Mouse (Mus musculus) neutrophil, adult 5-6 weeks (primary cell): Measurements from ENCODE around the gene Plxdc2. TPM values are rescaled to one million over a fixed set of nuclear protein-coding genes. Genes with fewer than 3 reads are reported as not detected.
"Not testable (repeated sequence)": the region's sequence is repeated elsewhere in the genome, so short reads cannot be mapped to it uniquely, and the experiment has no call there.

ENCODE experiments used
- ATAC-seq: fragments of 151-379, 151-347 bp; 2 replicates; pipeline ENCODE4 v1.8.0; 2017; ENCODE audit warnings: mild to moderate bottlenecking, moderate TSS enrichment; ENCODE audit not compliant: insufficient number of reproducible peaks, poor library complexity, low FRiP score, severe bottlenecking; ENCODE audit errors: extremely low read depth
- total RNA-seq: library from RNA; stranded (forward); fragments of 200-1000 nt; gene quantifications from 2 replicates; pipeline ENCODE4 v1.2.3, GENCODE M21; 2017

The Plxdc2 gene
- total RNA-seq, 1 experiment from 2014 or later, result 0.81 TPM

DNA sequence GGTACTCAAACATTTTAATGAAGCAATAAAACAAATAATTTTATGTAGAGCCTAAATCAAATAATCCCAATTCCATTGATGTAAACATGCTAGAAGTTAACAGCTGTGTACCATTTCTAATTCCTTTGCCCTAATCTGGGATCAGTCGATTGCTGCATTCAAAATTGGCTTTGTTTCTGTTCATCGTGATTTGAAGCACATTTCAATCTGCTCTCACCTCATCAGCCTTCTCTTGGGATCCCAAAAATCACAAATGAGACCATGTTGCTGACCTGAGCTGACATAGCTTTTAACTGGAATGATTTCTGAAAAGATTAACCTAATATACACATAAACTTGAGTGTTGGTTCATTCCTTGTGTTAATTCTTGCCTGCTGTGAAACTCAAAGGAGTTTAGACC is 340.3 kb downstream of the Plxdc2 start:
- ATAC-seq, result no peak

DNA sequence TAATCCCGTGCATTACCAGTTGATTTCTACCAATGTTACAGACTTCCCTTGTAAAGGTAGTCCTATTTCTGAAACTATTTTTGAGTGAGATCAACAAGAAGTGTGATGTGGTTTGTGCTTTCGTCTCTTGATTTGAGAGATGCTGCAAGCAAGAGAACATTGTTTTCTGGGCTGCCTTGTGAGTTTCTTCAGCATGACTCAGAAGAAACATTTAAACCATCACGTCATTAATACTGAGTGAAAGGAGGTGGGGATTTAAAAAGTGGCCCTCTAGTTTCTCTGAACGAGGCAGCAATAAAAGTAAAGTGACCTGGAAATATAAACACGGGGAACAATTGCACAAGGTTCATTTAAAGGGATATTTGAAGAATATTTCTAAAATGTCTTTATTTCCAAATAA is 341.1 kb downstream of the Plxdc2 start:
- ATAC-seq, result no peak

DNA sequence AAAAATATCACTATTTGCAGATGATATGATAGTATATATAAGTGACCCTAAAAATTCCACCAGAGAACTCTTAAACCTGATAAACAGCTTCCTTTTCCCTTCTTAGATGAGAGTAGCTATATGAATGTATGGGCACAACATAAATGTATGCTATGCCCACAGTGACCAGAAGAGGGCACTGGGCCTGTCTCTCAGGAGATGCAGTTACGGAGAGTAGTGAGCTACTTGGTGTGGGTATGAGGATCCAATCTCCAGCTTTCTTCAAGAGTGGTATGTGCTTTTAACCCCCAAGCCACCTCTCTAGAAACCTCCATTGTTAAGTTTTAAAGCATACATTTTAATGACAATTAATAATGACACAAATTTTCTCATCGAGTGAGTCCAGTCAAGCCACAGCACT is 350.1 kb downstream of the Plxdc2 start:
- no peak for ATAC-seq

DNA sequence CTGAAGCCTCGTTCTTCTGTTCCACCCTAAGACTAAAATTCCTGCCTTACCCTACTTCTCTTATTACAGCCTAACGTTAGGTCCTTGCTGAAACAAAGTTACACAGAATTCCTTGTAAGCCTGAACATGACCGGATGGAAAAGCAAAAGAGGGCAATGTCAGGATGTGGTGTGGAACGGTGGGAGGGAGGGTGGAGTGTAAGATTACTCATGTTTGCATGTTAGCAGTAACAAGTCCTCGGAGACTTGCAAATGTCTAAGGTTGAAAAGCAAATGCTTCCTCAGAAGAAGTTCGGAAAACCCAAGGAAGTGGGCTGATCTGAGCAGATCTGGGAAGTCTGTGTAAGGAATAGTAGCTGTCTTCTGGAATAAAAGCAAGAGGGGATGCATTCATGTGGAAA is 353.8 kb downstream of the Plxdc2 start:
- no peak for ATAC-seq

DNA sequence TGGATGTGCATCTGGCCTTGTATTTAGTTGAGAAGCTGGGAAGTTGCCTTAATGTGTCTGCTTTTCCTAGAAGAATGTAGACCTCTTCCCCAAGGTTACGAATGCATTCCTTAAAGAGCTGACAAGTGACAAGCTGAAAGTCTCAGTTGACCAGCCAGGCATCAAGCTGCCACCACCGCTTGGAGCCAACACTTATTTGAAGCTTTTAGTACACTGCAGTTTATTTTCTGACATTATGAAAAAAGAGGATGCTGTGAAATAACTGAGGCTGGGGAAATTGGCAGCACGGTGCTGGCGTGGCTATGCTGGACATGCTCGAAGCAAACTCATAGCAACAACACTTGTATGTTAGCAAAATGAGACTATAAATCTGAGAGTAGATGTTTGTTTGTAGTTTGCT is 374.9 kb downstream of the Plxdc2 start:
- no peak for ATAC-seq

DNA sequence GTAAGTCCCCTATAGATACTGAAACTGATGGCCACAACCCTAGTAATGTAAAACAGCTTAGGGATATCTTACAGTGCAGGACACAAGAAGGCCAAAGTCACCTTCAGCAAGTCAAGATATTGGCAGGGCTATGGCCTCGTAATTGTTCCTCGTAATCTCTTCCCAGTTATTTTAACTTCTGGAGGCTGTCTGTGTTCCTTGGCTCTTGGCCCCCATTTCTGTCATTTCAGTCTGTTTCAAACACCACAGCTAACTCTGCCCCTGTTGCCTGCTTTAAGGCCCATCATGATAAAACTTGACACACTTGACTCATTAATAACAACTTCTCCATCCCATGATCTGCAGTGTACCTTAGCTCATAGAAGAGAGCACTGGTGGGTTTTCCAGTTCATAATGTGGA is 378.3 kb downstream of the Plxdc2 start:
- ATAC-seq, result no peak

DNA sequence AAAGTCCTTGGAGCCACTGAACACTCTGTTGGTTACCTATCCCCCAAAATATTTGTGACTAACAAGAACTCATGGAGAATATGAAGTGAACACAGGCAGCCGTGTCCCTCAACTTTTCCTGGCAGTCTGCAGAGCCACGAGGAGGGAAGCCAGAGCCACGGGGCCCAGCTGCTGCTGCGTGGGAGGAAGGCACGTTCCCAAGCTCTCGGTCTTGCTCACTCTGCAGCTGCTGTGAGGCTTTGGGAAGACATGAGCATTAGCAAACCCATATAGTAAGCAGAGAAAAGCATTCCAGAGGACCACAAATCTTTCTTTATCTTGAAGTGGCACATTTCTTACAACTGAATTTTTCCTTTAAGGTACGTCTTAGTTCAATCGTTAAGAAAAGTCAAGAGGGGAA is 382.1 kb downstream of the Plxdc2 start:
- ATAC-seq, result no peak

DNA sequence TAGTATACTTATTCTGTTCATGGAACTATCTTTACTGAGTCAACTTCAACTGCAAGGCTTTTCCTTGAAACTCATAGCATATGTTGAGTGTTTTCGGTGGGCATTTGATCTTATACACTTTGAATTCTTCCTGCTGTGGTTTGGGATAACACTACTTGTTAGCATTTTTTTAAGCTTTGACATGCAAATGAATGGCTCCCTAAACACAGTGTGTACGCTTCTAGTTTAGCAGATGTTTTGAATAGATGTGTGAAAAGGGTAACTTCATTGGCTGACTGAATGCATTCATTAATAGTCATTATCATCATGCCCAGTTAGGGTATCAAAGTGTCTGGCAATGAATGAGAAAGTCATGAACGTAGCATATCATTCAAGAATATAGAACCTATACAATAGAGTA is 385.7 kb downstream of the Plxdc2 start:
- ATAC-seq, result no peak

DNA sequence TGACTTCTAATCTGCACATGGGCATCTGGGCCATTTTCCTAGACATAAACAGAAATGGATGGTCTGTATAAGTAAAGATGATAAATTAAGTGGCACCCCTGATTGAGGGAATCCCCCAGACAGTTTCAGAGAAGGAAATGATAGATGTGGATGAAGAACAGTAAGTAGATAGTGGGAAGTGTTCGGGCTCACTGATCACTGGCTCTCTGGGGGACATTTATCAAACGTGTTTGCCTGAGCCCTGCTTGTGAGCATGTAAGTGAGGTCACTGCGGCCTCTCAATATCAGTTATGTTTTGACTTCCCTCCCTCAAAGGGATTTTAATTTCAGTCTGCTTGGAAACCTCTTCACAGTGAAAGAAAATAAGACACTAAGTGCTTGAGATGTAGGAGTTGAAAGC is 387.5 kb downstream of the Plxdc2 start:
- no peak for ATAC-seq

DNA sequence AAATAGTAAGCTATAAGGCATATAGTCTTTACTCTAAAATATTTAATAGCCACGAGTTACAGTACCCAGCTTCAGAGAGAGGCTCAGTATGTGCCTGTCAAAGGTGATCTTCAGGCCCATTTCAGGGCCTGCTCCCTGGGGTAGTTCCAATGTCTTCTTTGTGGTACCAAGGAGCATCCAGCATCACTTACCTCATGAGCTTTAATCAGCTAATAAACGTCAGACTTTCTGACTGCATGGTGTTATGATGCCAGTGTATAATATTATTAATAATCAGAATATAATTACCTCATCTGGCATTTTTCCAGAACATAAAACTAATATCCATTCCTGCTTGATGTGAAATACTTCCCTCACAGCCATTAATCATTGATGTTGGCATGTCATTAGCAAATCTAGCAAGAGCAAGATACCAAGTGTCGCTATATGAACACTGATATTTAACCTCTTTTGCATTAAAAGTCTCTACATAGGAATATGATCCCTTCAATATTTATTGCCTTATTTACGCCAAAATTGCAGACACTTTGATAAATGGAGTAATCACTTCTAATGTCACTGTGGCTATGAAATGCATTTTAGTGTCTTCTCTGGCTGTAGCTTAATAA is 393.3 kb downstream of the Plxdc2 start:
- no peak for ATAC-seq

DNA sequence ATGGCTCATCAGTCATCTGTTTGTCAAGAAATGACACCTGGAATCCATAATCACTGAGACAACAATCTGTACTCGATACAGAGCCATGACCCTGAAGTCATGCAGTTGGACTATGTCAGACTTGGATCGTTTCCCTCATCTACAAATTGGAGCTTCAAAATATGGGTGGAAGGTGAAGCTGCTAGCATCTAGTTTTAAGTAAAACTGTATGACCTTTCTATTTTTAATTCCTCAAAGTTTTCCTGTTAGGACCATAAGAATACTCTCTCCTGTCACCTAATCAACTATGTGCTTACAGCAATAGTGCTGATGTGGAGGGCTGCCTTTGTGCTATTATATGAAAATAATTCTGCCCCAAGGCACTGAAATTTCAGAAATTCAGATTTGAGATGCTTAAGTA is 401.1 kb downstream of the Plxdc2 start:
- ATAC-seq, result no peak

DNA sequence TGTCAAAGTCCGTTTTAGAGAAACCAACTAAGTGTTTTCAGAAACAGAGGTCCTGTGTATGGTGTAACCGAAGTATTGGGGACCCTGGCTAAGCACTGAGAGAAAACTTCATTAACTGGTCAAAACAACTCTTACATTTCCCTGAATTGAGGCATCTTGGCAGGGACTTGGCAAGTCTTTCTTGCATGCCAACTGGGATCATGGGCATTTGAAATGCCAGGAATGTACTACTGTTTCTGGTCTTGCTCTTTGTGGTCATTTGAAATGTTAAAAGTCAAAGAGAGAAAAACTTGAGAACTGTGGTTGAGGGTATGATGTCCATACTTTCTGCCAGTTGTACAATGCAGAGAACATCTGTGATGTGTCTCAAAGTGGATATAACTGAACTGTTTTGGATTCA is 403.7 kb downstream of the Plxdc2 start:
- no peak for ATAC-seq

DNA sequence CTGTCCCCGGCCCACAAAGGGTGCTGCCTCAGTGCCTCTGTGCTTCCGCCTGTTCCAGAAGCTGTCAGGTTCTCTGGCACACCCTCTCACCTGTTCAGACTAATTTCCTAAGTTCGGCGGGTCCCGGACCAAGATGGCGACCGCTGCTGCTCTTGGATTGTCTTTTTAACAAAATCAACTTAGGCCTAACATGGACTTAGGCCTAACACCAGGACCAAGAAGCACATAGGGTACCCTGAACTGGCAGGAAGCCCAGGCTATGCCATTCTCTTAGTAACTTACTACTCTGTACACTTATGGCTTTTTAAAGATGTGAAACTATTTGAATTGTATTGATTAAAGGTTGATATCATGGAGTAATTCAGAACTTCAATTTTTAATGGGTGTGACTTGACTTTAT is 413.0 kb downstream of the Plxdc2 start:
- ATAC-seq, result not testable (repeated sequence)

DNA sequence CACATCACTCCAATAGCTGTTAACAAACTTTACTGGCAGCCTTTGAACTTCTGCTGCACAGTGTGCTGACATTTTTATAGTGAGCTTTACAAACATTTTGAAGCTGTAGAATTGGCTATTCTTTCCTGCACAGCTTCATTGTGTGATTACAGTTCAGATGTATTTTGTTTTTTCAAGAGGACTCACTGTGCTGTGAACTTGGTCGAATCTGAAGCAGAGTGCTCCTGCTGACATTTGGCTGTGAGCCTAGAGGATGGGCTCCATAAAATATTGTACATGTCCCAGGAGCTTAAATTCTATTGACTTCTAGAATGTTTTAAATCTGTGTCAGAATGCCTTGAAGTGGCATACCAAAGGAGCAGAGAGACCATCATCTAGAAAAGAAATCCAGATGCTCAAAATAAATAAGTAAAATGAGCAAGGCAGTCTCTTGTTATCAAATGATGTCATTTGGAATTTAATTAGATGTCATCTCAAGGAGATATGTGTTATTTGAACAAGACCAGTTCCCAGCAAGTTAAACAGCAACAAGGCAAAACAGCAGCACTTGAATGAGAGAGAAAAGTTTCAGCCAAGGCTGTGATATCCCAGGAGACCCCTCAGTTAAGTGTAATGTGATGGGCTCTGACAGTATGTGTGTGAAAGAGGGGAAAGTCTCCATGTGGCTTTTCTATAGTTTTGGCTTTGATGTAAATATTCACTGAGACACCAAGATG is 417.5 kb downstream of the Plxdc2 start:
- no peak for ATAC-seq

DNA sequence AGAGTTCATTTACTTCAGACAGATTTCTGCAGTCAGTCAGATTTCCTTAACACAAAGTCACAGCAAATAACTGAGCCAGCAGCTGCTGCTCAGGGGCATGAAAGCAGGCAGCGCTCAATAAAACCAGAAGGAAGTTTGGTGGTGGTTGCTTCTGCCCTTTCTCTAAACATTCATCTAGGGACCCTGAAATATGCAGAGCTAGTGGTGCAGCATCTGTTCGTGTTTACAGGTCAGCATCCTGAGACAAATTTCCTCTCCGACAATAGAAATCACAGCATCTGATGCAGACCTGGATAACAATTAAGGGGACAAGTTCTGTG is 418.0 kb downstream of the Plxdc2 start:
- no peak for ATAC-seq

DNA sequence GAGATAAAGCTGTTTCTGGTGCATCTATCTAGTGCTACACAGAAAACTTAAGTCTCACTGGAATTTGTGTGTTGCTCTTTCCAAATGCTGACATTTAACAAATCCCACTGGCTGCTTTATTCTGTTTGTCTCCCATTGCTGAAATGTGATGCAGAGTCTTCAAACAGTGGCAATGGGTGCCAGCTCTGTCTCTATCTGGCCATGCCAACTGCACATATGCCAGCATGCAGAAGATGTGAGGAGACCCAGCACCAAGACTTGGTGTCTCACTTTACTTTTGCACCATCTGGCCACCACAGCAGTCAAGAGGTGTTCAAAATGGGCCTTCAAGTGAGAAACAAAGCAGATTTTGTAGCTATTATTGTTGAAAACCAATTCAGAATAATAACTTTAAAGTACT is 439.2 kb downstream of the Plxdc2 start:
- no peak for ATAC-seq
